Mouse (Mus musculus) forebrain, postnatal 0 days (tissue): Measurements from ENCODE around the gene 1700016K19Rik. TPM values are rescaled to one million over a fixed set of nuclear protein-coding genes. Genes with fewer than 3 reads are reported as not detected.

Source experiments
- ATAC-seq: fragments of 200-750 bp; cut with Nextera tagmentation; 2 replicates; pipeline ENCODE4 v1.8.0; 2017; ENCODE audit warnings: mild to moderate bottlenecking, moderate library complexity
- DNase-seq: peaks from one replicate; pipeline ENCODE4 v3.0.0-alpha.2; 2015
- H3K27ac ChIP-seq: fragments of 300-500 bp; sonication (generic); 2 replicates; pipeline ENCODE4 v1.5.1; 2014; ENCODE audit warnings: low read depth, mild to moderate bottlenecking, antibody characterized with exemption, low read length, moderate library complexity, mixed read lengths
- H3K27me3 ChIP-seq: fragments of 300-500 bp; sonication (generic); 2 replicates; pipeline ENCODE4 v1.6.1; 2014; ENCODE audit warnings: mild to moderate bottlenecking, low read length, mixed read lengths; ENCODE audit not compliant: insufficient read depth
- H3K36me3 ChIP-seq: fragments of 300-500 bp; sonication (generic); 2 replicates; pipeline ENCODE4 v1.6.1; 2014; ENCODE audit warnings: mild to moderate bottlenecking, moderate library complexity; ENCODE audit not compliant: insufficient read depth
- H3K4me1 ChIP-seq: fragments of 300-500 bp; sonication (generic); 2 replicates; pipeline ENCODE4 v1.6.1; 2014; ENCODE audit warnings: antibody characterized with exemption; ENCODE audit not compliant: insufficient read depth
- H3K4me2 ChIP-seq: fragments of 300-500 bp; sonication (generic); 2 replicates; pipeline ENCODE4 v1.6.1; 2014; ENCODE audit warnings: low read depth, mild to moderate bottlenecking, moderate library complexity
- H3K4me3 ChIP-seq: fragments of 300-500 bp; sonication (generic); 2 replicates; pipeline ENCODE4 v1.5.1; 2014; ENCODE audit warnings: low read depth, low read length, mixed read lengths
- H3K9ac ChIP-seq: fragments of 300-500 bp; sonication (generic); 2 replicates; pipeline ENCODE4 v1.6.1; 2014; ENCODE audit warnings: mild to moderate bottlenecking
- H3K9me3 ChIP-seq: fragments of 300-500 bp; sonication (generic); 2 replicates; pipeline ENCODE4 v1.6.1; 2016; ENCODE audit warnings: low read length
- CTCF ChIP-seq: sonication (generic); IDR thresholded peaks from 2 replicates; pipeline ENCODE4 v1.5.1; 2016; ENCODE audit warnings: antibody characterized with exemption, control low read depth, low read depth
- WGBS: fragments of 180-500 bp; shearing (Covaris S2); extraction: QIAGEN DNeasy Blood & Tissue Kit; methylation state at CpG from one replicate; pipeline ENCODE4 v1.1.7; 2014; 5-methylcytosine and 5-hydroxymethylcytosine counted together
- polyA plus RNA-seq: library from polyadenylated mRNA; unstranded; fragments of >200 nt; fragmentation: Nextera tagmentation; extraction: Ambion mirVana; gene quantifications from 2 replicates; pipeline ENCODE4 v1.2.1, GENCODE M21; 2015
- total RNA-seq: library from RNA; depleted of rRNA; stranded (reverse); fragments of >200 nt; gene quantifications from 2 replicates; pipeline ENCODE4 v1.2.3, GENCODE M21; 2014; rRNA removed

The 1700016K19Rik gene
- total RNA-seq, result 5.0 and 10.0 TPM in 2 replicates
- 7.7 and 8.0 TPM in 2 replicates for polyA plus RNA-seq

GRCm38 (mm10) chr11:75999440-76000155 lies at the start of gene 1700016K19Rik:
1700016K19Rik (plus strand) TSS chr11:75999912.
- no peaks in the 10 kb centered on the region for H3K27me3 ChIP-seq
- no peaks in the 10 kb centered on the region for H3K9me3 ChIP-seq
- H3K4me2 ChIP-seq, result peak within 1 kb of the TSS; percentile 83
- H3K36me3 ChIP-seq, result no peaks in the 10 kb centered on the region
- peak within 1 kb of the TSS; percentile 53 for H3K9ac ChIP-seq
- H3K4me3 ChIP-seq, result peak within 1 kb of the TSS; percentile 53
- no peaks in the 10 kb centered on the region for H3K4me1 ChIP-seq
- no peak within 1 kb of the TSS for H3K27ac ChIP-seq
- peak; percentile 84 for TF ChIP-seq CTCF
- 13% methylated on average over 36 of the region's 36 CpGs for WGBS
- ATAC-seq (peak; percentile 93), DNase-seq (peak; percentile 89)

GRCm38 (mm10) chr11:75950459-75950858 lies 49.3 kb upstream of the 1700016K19Rik start:
- no peak overlapping the region for H3K4me3 ChIP-seq
- TF ChIP-seq CTCF, result no peak
- H3K4me1 ChIP-seq, result no peaks in the 10 kb centered on the region
- 88% methylated on average over 3 of the region's 3 CpGs for WGBS
- no peak overlapping the region for H3K27ac ChIP-seq
- H3K9me3 ChIP-seq, result no peaks in the 10 kb centered on the region
- H3K27me3 ChIP-seq, result no peaks in the 10 kb centered on the region
- H3K4me2 ChIP-seq, result no peak overlapping the region
- ATAC-seq (no peak), DNase-seq (no peak)
- no peaks in the 10 kb centered on the region for H3K36me3 ChIP-seq
- no peak overlapping the region for H3K9ac ChIP-seq

- no peak overlapping the region for H3K9ac ChIP-seq
- WGBS, result 79% methylated on average over 5 of the region's 5 CpGs
These were observed 47.8 kb upstream of the 1700016K19Rik start for GRCm38 (mm10) chr11:75951895-75952294.

GRCm38 (mm10) chr11:75954896-75955295 lies 44.8 kb upstream of the 1700016K19Rik start:
- Histone ChIP-seq H3K9ac (no peak overlapping the region), H3K36me3 (no peaks in the 10 kb centered on the region), H3K4me3 (no peak overlapping the region), H3K4me2 (no peak overlapping the region), H3K27ac (no peak overlapping the region), H3K4me1 (no peaks in the 10 kb centered on the region), H3K27me3 (no peaks in the 10 kb centered on the region), H3K9me3 (no peaks in the 10 kb centered on the region)
- no peak for TF ChIP-seq CTCF
- DNase-seq, result no peak
- 91% methylated on average over 9 of the region's 9 CpGs for WGBS
- no peak for ATAC-seq

More at GRCm38 (mm10) chr11:75951895-75952294, 47.8 kb upstream of the 1700016K19Rik start:
- Histone ChIP-seq H3K36me3 (no peaks in the 10 kb centered on the region), H3K4me3 (no peak overlapping the region), H3K27me3 (no peaks in the 10 kb centered on the region), H3K4me1 (no peaks in the 10 kb centered on the region), H3K27ac (no peak overlapping the region), H3K9me3 (no peaks in the 10 kb centered on the region), H3K4me2 (no peak overlapping the region)
- DNase-seq, result no peak
- ATAC-seq, result no peak
- TF ChIP-seq CTCF, result no peak

- 83% methylated on average over 8 of the region's 8 CpGs for WGBS
- Histone ChIP-seq H3K9ac (no peak overlapping the region), H3K4me3 (no peak overlapping the region), H3K27ac (no peak overlapping the region), H3K4me1 (no peaks in the 10 kb centered on the region), H3K27me3 (no peaks in the 10 kb centered on the region), H3K4me2 (no peak overlapping the region), H3K9me3 (no peaks in the 10 kb centered on the region), H3K36me3 (no peaks in the 10 kb centered on the region)
- DNase-seq (no peak), ATAC-seq (no peak)
- TF ChIP-seq CTCF, result no peak
These were observed 43.1 kb upstream of the 1700016K19Rik start for GRCm38 (mm10) chr11:75956651-75957050.

GRCm38 (mm10) chr11:75957124-75957832 lies 42.4 kb upstream of the 1700016K19Rik start:
- DNase-seq (no peak), ATAC-seq (no peak)
- Histone ChIP-seq H3K4me1 (no peaks in the 10 kb centered on the region), H3K9ac (no peak overlapping the region), H3K36me3 (no peaks in the 10 kb centered on the region), H3K4me3 (no peak overlapping the region), H3K9me3 (no peaks in the 10 kb centered on the region), H3K27me3 (no peaks in the 10 kb centered on the region), H3K4me2 (no peak overlapping the region), H3K27ac (no peak overlapping the region)
- 94% methylated on average over 17 of the region's 17 CpGs for WGBS
- TF ChIP-seq CTCF, result no peak

GRCm38 (mm10) chr11:75961782-75962181 lies 37.9 kb upstream of the 1700016K19Rik start:
- H3K27ac ChIP-seq, result no peak overlapping the region
- no peak for TF ChIP-seq CTCF
- no peak overlapping the region for H3K4me2 ChIP-seq
- H3K9me3 ChIP-seq, result no peaks in the 10 kb centered on the region
- H3K4me1 ChIP-seq, result no peaks in the 10 kb centered on the region
- no peaks in the 10 kb centered on the region for H3K27me3 ChIP-seq
- 90% methylated on average over 7 of the region's 7 CpGs for WGBS
- H3K36me3 ChIP-seq, result no peaks in the 10 kb centered on the region
- no peak overlapping the region for H3K9ac ChIP-seq
- DNase-seq, result no peak
- no peak for ATAC-seq
- no peak overlapping the region for H3K4me3 ChIP-seq
